Mouse (Mus musculus): ENCODE results near the gene Gmpr. TPM values are rescaled to one million over a fixed set of nuclear protein-coding genes. Genes with fewer than 3 reads are reported as not detected.
"Not testable (repeated sequence)": the region's sequence is repeated elsewhere in the genome, so short reads cannot be mapped to it uniquely, and the experiment has no call there.

Gene Gmpr
- polyA plus RNA-seq, 1 experiment from 2014 or later: 14.0 TPM

DNA sequence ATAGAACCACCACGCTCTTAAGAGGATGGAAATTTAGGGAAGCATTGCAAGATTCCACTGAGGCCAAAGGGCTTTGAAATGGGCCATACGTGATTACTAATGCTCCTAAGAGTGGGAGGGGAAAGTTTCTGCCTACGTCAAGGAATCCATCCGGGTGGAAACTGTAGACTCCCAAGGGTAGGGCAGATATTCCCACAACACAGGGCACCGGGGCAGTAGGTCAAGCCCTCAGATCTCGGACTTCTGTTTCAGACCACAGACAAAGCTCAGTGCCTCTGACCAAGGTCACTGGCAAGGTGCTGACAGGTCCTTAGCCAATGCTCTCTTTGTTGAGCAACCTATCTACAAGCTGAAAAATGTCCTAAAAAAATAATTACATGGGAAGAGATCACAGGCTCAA is 27.3 kb upstream of the Gmpr start:
- 83% methylated on average over 6 of the region's 6 CpGs for WGBS
- 0 out of 2 replicates have a peak, but pooled peaks cover 3% of the 10 kb centered on the region for H3K9me3 ChIP-seq (replicated peaks)
- no peaks in the 10 kb centered on the region for H3K4me1 ChIP-seq
- no peak overlapping the region for H3K4me2 ChIP-seq
- no peak overlapping the region for H3K9ac ChIP-seq
- peaks cover 19% of the 10 kb centered on the region for H3K27me3 ChIP-seq
- H3K27ac ChIP-seq: no peak overlapping the region
- no peak for ATAC-seq
- H3K4me3 ChIP-seq: no peak overlapping the region
- no peaks in the 10 kb centered on the region for H3K36me3 ChIP-seq (ENCODE audit: poor library complexity, severe bottlenecking)

DNA sequence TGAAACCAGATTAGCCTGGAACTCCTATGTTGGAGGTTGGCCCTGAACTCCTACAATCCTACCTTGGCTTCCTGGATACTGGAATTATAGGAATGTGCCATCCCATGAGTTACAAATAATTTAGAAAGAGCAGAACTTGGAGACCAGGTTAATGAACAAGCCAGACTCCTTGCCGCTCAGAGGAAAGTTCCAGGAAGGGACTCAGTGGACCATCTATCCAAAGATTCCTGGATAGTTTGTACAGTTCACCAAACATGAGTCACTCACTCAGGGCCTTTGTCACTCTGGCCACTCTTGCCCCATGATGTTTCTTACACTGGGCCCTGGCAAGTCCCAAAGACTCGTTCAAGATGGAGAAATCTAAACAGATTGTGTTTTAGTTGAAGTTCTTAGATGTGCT is 24.0 kb upstream of the Gmpr start:
- Histone ChIP-seq H3K9ac (no peak overlapping the region), H3K9me3 (replicated peaks) (0 out of 2 replicates have a peak, but pooled peaks cover 3% of the 10 kb centered on the region), H3K4me3 (no peak overlapping the region), H3K4me1 (no peaks in the 10 kb centered on the region), H3K27me3 (peaks cover 3% of the 10 kb centered on the region; the same call in 1 of the 2 replicates), H3K27ac (no peak overlapping the region), H3K4me2 (no peak overlapping the region), H3K36me3 (ENCODE audit: poor library complexity, severe bottlenecking) (no peaks in the 10 kb centered on the region)
- no peak for ATAC-seq
- 84% methylated on average over 2 of the region's 2 CpGs for WGBS

DNA sequence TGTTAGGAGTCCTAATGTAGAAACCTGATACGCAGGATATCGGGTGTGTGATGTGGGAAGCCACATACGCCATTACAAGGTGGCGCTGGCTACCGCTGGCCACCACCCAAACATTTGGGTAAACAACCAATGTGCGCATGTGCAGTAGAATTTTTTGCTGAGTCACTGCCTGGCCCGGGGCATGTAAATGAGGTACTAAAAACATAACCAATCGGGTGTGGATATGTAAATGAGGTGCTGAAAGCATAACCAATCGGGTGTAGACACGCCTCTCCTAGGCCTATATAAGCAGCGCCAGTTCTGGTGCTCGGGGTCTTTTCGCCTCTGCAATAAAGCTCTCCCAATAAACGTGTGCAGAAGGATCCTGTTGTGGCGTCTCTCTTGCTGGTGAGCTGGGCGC is 23.3 kb upstream of the Gmpr start:
- not testable (repeated sequence) for H3K36me3 ChIP-seq (ENCODE audit: poor library complexity, severe bottlenecking); H3K9ac ChIP-seq; H3K4me1 ChIP-seq; H3K27me3 ChIP-seq; ATAC-seq; H3K9me3 ChIP-seq (replicated peaks); H3K4me3 ChIP-seq; H3K27ac ChIP-seq; H3K4me2 ChIP-seq
- 97% methylated on average over 16 of the region's 16 CpGs for WGBS

DNA sequence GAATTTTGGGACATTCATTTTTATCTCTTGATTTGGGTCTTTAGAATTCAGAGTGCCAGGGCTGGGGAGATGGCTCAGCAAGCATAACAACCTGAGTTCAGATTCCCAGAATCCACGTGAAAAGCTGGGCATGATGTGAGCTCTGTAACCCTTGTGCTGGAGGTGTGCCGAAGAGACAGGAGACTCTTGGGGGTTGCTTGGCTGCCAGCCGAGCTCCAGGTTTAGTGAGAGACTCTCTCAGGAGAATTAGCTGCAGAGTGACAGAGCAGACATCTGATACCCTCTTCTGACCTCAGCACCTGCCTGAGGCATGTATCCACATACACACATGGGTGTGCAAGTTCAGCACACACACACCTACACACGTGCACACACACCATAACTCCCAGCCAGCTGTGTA is 21.6 kb upstream of the Gmpr start:
- WGBS: 84% methylated on average over 4 of the region's 4 CpGs
- Histone ChIP-seq H3K4me1 (no peaks in the 10 kb centered on the region), H3K4me3 (no peak overlapping the region), H3K9ac (no peak overlapping the region), H3K27me3 (no peaks in the 10 kb centered on the region), H3K9me3 (replicated peaks) (0 out of 2 replicates have a peak, but pooled peaks cover 3% of the 10 kb centered on the region), H3K4me2 (no peak overlapping the region), H3K36me3 (ENCODE audit: poor library complexity, severe bottlenecking) (no peaks in the 10 kb centered on the region), H3K27ac (no peak overlapping the region)
- ATAC-seq: no peak

DNA sequence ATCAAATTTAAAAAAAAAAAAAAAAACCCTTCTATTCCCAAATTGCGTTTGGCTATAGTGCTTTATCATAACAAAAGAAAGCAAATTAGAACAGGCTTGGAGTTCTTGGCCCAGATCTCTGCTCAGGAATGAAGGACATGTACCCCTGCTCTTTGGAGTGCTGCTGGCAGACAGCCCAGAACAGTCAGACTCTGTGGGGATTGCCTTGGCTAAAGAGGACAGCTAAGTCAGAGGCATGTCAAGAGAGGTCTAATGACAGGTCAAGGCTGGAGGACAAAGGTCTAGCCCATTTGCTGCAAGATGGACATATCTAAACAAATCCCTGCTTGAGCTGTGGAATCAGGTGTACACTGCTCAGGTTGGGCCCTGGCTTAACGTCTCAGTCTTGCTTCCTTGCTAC is 20.6 kb upstream of the Gmpr start:
- no peaks in the 10 kb centered on the region for H3K36me3 ChIP-seq (ENCODE audit: poor library complexity, severe bottlenecking)
- 63% methylated on average over 2 of the region's 2 CpGs for WGBS
- no peak overlapping the region for H3K9ac ChIP-seq
- no peak overlapping the region for H3K4me3 ChIP-seq
- no peak for ATAC-seq
- no peak overlapping the region for H3K4me2 ChIP-seq
- H3K9me3 ChIP-seq (replicated peaks): 0 out of 2 replicates have a peak, but pooled peaks cover 3% of the 10 kb centered on the region
- no peaks in the 10 kb centered on the region for H3K27me3 ChIP-seq
- H3K4me1 ChIP-seq: no peaks in the 10 kb centered on the region
- no peak overlapping the region for H3K27ac ChIP-seq

DNA sequence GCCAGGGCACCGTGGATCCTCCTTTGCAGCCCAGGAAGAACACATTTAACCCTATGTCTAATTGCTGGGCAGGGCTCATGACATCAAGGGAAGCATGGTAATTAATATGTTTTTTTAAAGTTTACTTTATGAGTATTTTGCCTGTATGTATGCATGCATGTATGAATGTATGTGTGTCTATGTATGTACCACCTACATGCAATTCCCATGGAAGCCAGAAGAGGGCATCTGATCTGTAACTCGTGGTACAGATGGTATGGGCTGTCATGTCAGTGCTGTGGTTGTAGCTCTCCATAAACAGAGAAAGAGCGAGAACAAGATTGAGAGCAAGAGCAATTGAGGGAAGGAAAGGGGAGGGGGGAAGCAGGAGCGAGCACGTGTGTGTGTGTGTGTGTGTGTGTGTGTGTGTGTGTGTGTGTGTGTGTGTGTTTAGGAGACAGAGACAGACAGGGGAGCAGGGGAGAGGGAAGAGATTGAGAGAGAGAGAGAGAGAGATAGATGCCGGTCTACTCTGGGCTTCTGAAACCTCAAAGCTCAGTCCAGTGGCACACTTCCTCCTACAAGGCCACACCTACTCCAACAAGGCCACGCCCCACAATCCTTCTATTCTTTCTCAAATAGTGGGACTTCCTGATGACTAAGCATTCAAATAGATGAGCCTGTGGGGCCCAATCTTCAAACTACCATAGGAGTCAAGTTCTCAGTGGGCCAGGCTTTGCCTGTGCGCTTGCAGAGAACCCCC is 15.1 kb upstream of the Gmpr start:
- Histone ChIP-seq H3K4me3 (no peak overlapping the region), H3K9me3 (replicated peaks) (no peaks in the 10 kb centered on the region), H3K9ac (no peak overlapping the region), H3K27ac (no peak overlapping the region), H3K4me2 (no peak overlapping the region), H3K4me1 (peaks cover 6% of the 10 kb centered on the region; the same call in 1 of the 2 replicates), H3K36me3 (ENCODE audit: poor library complexity, severe bottlenecking) (no peaks in the 10 kb centered on the region), H3K27me3 (no peaks in the 10 kb centered on the region)
- 82% methylated on average over 8 of the region's 8 CpGs for WGBS
- ATAC-seq: no peak

DNA sequence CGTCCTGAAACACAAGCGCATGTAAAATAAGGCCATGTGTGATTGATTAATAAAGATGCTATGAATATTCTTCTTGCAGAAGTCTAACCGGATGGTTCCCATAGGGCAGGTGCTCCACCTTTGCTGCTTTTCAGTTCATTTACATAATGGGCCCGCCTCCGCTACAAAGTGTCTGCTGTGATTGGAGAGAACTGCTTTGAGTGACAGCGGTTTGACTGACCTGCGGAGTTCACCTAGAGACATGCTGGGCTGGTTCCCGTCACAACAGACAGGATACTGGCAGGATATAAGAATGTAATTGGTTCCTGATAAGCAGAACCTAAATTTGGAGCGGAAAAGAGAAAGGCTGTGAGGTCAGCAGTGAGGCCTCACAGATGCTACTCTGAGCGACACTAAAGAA is 13.4 kb upstream of the Gmpr start:
- Histone ChIP-seq H3K9ac (no peak overlapping the region), H3K27ac (no peak overlapping the region), H3K27me3 (no peaks in the 10 kb centered on the region), H3K9me3 (replicated peaks) (no peaks in the 10 kb centered on the region), H3K4me3 (no peak overlapping the region), H3K4me2 (peak overlapping the region; percentile 31), H3K36me3 (ENCODE audit: poor library complexity, severe bottlenecking) (no peaks in the 10 kb centered on the region), H3K4me1 (peaks cover 6% of the 10 kb centered on the region; the same call in 1 of the 2 replicates)
- 45% methylated on average over 10 of the region's 10 CpGs for WGBS
- ATAC-seq: no peak

DNA sequence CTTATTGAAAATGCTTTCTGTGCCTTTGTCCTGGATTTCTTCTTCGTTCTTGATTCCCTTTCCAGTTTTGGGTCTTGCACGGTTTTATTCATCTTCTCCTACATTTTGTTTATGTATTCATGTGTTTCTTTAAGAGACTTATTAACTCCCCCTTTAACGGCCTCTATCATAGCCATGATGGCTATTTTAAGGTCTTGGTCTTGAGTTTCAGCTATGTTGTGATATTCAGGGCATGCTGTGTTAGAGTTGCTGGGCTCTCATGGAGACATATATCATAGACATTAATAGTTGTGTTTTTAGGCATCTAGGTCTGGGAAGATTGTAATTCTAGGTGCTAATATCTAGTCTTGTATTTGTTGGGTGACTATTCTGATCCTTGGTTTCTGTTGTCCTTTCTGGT is 8.6 kb upstream of the Gmpr start:
- WGBS: 78% methylated on average over 3 of the region's 3 CpGs

DNA sequence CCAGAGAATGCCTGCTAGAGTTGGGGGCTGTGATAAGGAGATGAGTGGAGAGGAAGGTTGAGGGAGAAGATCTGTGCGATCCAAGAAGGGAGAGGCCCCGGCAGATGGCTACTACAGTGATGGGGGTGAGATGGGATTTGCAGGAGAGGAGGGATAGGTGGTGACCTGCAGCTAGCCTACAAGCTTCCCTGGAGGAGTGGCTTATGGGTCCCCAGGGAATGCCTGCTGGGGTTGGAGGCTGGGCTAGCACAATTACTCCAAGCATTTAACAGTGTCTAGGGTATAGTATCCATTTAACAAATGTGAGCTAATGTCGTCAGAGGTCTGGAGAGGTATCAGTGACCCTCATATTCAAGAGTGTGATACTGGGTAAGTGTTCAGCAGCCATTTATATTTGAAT is 7.9 kb upstream of the Gmpr start:
- ATAC-seq: no peak
- no peaks in the 10 kb centered on the region for H3K36me3 ChIP-seq (ENCODE audit: poor library complexity, severe bottlenecking)
- no peak overlapping the region for H3K4me3 ChIP-seq
- H3K27ac ChIP-seq: no peak overlapping the region
- no peaks in the 10 kb centered on the region for H3K27me3 ChIP-seq
- H3K4me2 ChIP-seq: no peak overlapping the region
- WGBS: 91% methylated on average over 3 of the region's 3 CpGs
- H3K9me3 ChIP-seq (replicated peaks): no peaks in the 10 kb centered on the region
- no peaks in the 10 kb centered on the region for H3K4me1 ChIP-seq
- H3K9ac ChIP-seq: no peak overlapping the region

More for the DNA sequence above, 8.6 kb upstream of the Gmpr start:
- no peak overlapping the region for H3K9ac ChIP-seq
- H3K27me3 ChIP-seq: no peaks in the 10 kb centered on the region
- no peak overlapping the region for H3K4me3 ChIP-seq
- H3K9me3 ChIP-seq (replicated peaks): no peaks in the 10 kb centered on the region
- ATAC-seq: no peak
- H3K4me2 ChIP-seq: no peak overlapping the region
- H3K4me1 ChIP-seq: peaks cover 6% of the 10 kb centered on the region; the same call in 1 of the 2 replicates
- H3K36me3 ChIP-seq (ENCODE audit: poor library complexity, severe bottlenecking): no peaks in the 10 kb centered on the region
- no peak overlapping the region for H3K27ac ChIP-seq

DNA sequence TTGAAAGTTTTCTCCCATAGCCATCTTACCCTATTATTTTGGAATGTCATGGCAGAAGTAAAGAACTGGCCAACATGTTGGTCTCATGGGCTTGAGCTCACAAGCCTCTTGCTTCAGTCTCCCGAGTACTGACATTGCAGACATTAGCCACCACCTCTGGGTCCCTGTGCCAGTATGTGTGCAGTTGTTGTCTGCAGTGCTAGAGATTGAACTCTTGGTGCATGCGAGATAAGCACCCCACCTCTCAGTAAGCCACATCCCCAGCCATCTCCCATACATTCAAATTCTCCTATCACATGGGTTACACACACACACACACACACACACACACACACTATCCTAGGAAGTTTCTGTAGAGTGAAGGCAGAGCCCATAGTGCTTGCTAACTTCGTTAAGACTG is 7.3 kb upstream of the Gmpr start:
- 83% methylated on average over 3 of the region's 3 CpGs for WGBS
- H3K27me3 ChIP-seq: no peaks in the 10 kb centered on the region
- H3K4me2 ChIP-seq: no peak overlapping the region
- H3K36me3 ChIP-seq (ENCODE audit: poor library complexity, severe bottlenecking): no peaks in the 10 kb centered on the region
- no peak overlapping the region for H3K27ac ChIP-seq
- H3K9ac ChIP-seq: no peak overlapping the region
- H3K4me1 ChIP-seq: no peaks in the 10 kb centered on the region
- no peaks in the 10 kb centered on the region for H3K9me3 ChIP-seq (replicated peaks)
- no peak for ATAC-seq
- H3K4me3 ChIP-seq: no peak overlapping the region

DNA sequence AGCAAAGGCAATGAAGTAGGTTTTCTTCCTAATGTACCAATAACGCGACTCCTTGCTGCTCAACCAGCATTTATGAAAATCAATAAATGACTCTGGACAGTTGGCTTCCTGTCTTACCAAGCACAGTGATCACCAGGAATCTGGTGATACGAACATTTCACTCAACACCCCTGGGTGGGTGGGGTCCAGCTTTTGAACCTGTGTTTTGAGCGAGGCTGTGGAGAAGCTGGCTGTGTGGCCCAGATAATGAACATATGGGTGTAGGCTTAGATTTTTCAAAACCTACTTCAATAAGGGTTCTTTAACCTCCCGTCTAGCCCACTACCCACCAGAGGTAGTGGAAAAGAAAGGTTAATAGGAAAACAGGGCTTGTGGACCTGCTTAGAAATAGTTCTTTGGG is 4.5 kb upstream of the Gmpr start:
- H3K4me2 ChIP-seq: no peak overlapping the region
- 90% methylated on average over 5 of the region's 5 CpGs for WGBS
- no peaks in the 10 kb centered on the region; the same call in 1 of the 2 replicates for H3K27me3 ChIP-seq
- H3K4me3 ChIP-seq: no peak overlapping the region
- no peaks in the 10 kb centered on the region for H3K9me3 ChIP-seq (replicated peaks)
- H3K36me3 ChIP-seq (ENCODE audit: poor library complexity, severe bottlenecking): no peaks in the 10 kb centered on the region
- no peak overlapping the region for H3K9ac ChIP-seq
- ATAC-seq: no peak
- H3K4me1 ChIP-seq: peaks cover 5% of the 10 kb centered on the region
- H3K27ac ChIP-seq: no peak overlapping the region

DNA sequence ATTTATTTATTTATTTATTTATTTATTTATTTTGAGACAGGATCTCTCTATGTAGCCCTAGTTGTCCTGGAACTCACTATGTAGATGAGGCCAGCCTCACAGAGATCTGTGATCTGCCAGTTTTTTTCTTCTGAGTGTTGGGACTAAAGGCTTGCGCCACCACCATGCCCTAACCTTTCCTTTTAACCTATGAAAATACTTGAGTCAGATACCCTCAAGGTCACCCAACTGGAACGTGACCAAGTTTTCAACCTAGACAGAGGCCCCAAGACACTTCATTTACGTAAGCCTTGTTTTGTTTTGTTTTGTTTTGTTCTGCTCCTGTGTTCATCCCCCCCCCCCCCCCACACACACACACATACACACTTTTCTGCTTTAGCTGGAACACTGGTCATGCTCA is 1.7 kb upstream of the Gmpr start:
- H3K4me3 ChIP-seq: no peak overlapping the region
- peaks cover 14% of the 10 kb centered on the region for H3K4me1 ChIP-seq
- H3K9me3 ChIP-seq (replicated peaks): no peaks in the 10 kb centered on the region
- H3K4me2 ChIP-seq: no peak overlapping the region
- H3K9ac ChIP-seq: no peak overlapping the region
- H3K27ac ChIP-seq: no peak overlapping the region
- H3K36me3 ChIP-seq (ENCODE audit: poor library complexity, severe bottlenecking): no peaks in the 10 kb centered on the region
- 87% methylated on average over 3 of the region's 3 CpGs for WGBS
- peaks cover 16% of the 10 kb centered on the region for H3K27me3 ChIP-seq
- ATAC-seq: no peak

DNA sequence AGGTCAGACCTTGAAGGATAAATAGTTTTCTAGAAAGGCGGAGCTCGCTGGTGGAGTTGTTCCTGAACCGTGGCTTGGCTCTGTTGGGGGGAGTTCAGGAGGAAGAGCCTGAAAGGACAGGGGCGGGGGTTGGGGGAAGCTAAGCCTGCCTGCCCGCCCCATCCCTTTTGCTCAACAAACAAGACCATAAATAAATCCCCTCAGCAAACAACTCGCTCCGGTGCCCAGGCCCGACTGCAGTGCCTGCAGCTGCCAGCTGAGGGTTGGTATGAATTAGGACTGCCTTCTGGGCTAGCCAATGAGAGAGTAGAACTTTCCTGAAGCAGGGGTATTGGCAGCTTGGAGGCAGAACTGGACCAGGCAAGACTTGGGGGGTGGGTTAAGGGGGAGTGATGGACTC is 1.3 kb downstream of the Gmpr start:
- peak; percentile 65 for ATAC-seq
- no peaks in the 10 kb centered on the region for H3K9me3 ChIP-seq (replicated peaks)
- H3K36me3 ChIP-seq (ENCODE audit: poor library complexity, severe bottlenecking): no peaks in the 10 kb centered on the region
- WGBS: 2% methylated on average over 8 of the region's 8 CpGs
- H3K27ac ChIP-seq: no peak overlapping the region
- no peak overlapping the region for H3K9ac ChIP-seq
- peak overlapping the region; percentile 83 for H3K4me2 ChIP-seq
- H3K4me1 ChIP-seq: peaks cover 14% of the 10 kb centered on the region
- peaks cover 16% of the 10 kb centered on the region for H3K27me3 ChIP-seq
- H3K4me3 ChIP-seq: peak overlapping the region; percentile 56

All from forebrain, embryonic 13.5 days (tissue).